Mouse (Mus musculus): ENCODE measurements around the gene Ahdc1.

The Ahdc1 gene

GRCm38 (mm10) chr4:133018263-133018798 is 7.3 kb downstream of the Ahdc1 start:
- H3K4me1 ChIP-seq (replicated peaks; ENCODE audit: low read depth, low read length) = peaks cover 95% of the 10 kb centered on the region
- H3K4me3 ChIP-seq (replicated peaks; ENCODE audit: low read length) = no peak overlapping the region
- TF ChIP-seq NANOG (IDR thresholded peaks at IDR 0.05; ENCODE audit: borderline replicate concordance, low read length) (no peak), POU5F1 (IDR thresholded peaks at IDR 0.05; ENCODE audit: borderline replicate concordance, low read length) (no peak), CTCF (conservative IDR thresholded peaks at IDR 0.05; ENCODE audit: low read length) (no peak)
- H3K36me3 ChIP-seq (ENCODE audit: insufficient read depth, low read length) = peaks cover 34% of the 10 kb centered on the region
- H3K9me3 ChIP-seq (ENCODE audit: low read length) = no peaks in the 10 kb centered on the region
- no peaks in the 10 kb centered on the region for H3K27me3 ChIP-seq (ENCODE audit: insufficient read depth, low read length)

GRCm38 (mm10) chr4:133020721-133021120 is 9.7 kb downstream of the Ahdc1 start:
- peaks cover 39% of the 10 kb centered on the region for H3K36me3 ChIP-seq (ENCODE audit: insufficient read depth, low read length)
- TF ChIP-seq POU5F1 (IDR thresholded peaks at IDR 0.05; ENCODE audit: borderline replicate concordance, low read length) (no peak), CTCF (conservative IDR thresholded peaks at IDR 0.05; ENCODE audit: low read length) (no peak), NANOG (IDR thresholded peaks at IDR 0.05; ENCODE audit: borderline replicate concordance, low read length) (no peak)
- H3K9me3 ChIP-seq (ENCODE audit: low read length) = no peaks in the 10 kb centered on the region
- peak overlapping the region; percentile 68 for H3K4me3 ChIP-seq (replicated peaks; ENCODE audit: low read length)
- no peaks in the 10 kb centered on the region for H3K27me3 ChIP-seq (ENCODE audit: insufficient read depth, low read length)
- peaks cover 96% of the 10 kb centered on the region for H3K4me1 ChIP-seq (replicated peaks; ENCODE audit: low read depth, low read length)

- no peaks in the 10 kb centered on the region for H3K9me3 ChIP-seq (ENCODE audit: low read length)
- TF ChIP-seq CTCF (conservative IDR thresholded peaks at IDR 0.05; ENCODE audit: low read length) (no peak), POU5F1 (IDR thresholded peaks at IDR 0.05; ENCODE audit: borderline replicate concordance, low read length) (no peak), NANOG (IDR thresholded peaks at IDR 0.05; ENCODE audit: borderline replicate concordance, low read length) (no peak)
- H3K4me3 ChIP-seq (replicated peaks; ENCODE audit: low read length) = peak overlapping the region; percentile 68
- no peaks in the 10 kb centered on the region for H3K27me3 ChIP-seq (ENCODE audit: insufficient read depth, low read length)
- H3K36me3 ChIP-seq (ENCODE audit: insufficient read depth, low read length) = peaks cover 44% of the 10 kb centered on the region
- peaks cover 96% of the 10 kb centered on the region for H3K4me1 ChIP-seq (replicated peaks; ENCODE audit: low read depth, low read length)
Observed at GRCm38 (mm10) chr4:133021181-133021671, 10.2 kb downstream of the Ahdc1 start.

GRCm38 (mm10) chr4:133022217-133022616 is 11.2 kb downstream of the Ahdc1 start:
- Histone ChIP-seq H3K36me3 (ENCODE audit: insufficient read depth, low read length) (peaks cover 43% of the 10 kb centered on the region), H3K9me3 (ENCODE audit: low read length) (no peaks in the 10 kb centered on the region), H3K27me3 (ENCODE audit: insufficient read depth, low read length) (no peaks in the 10 kb centered on the region), H3K4me3 (replicated peaks; ENCODE audit: low read length) (peak overlapping the region; percentile 68), H3K4me1 (replicated peaks; ENCODE audit: low read depth, low read length) (peaks cover 96% of the 10 kb centered on the region)
- TF ChIP-seq CTCF (conservative IDR thresholded peaks at IDR 0.05; ENCODE audit: low read length) = no peak
- TF ChIP-seq NANOG (IDR thresholded peaks at IDR 0.05; ENCODE audit: borderline replicate concordance, low read length) = no peak
- TF ChIP-seq POU5F1 (IDR thresholded peaks at IDR 0.05; ENCODE audit: borderline replicate concordance, low read length) = no peak

- no peaks in the 10 kb centered on the region for H3K9me3 ChIP-seq (ENCODE audit: low read length)
- peak overlapping the region; percentile 68 for H3K4me3 ChIP-seq (replicated peaks; ENCODE audit: low read length)
- H3K27me3 ChIP-seq (ENCODE audit: insufficient read depth, low read length) = no peaks in the 10 kb centered on the region
- peaks cover 97% of the 10 kb centered on the region for H3K4me1 ChIP-seq (replicated peaks; ENCODE audit: low read depth, low read length)
- H3K36me3 ChIP-seq (ENCODE audit: insufficient read depth, low read length) = peaks cover 38% of the 10 kb centered on the region
- TF ChIP-seq NANOG (IDR thresholded peaks at IDR 0.05; ENCODE audit: borderline replicate concordance, low read length) = no peak
- no peak for TF ChIP-seq CTCF (conservative IDR thresholded peaks at IDR 0.05; ENCODE audit: low read length)
- no peak for TF ChIP-seq POU5F1 (IDR thresholded peaks at IDR 0.05; ENCODE audit: borderline replicate concordance, low read length)
Observed at GRCm38 (mm10) chr4:133022954-133023635, 12.0 kb downstream of the Ahdc1 start.

GRCm38 (mm10) chr4:133023636-133024035 is 12.6 kb downstream of the Ahdc1 start:
- TF ChIP-seq CTCF (conservative IDR thresholded peaks at IDR 0.05; ENCODE audit: low read length) = no peak
- TF ChIP-seq NANOG (IDR thresholded peaks at IDR 0.05; ENCODE audit: borderline replicate concordance, low read length) = no peak
- no peak for TF ChIP-seq POU5F1 (IDR thresholded peaks at IDR 0.05; ENCODE audit: borderline replicate concordance, low read length)
- Histone ChIP-seq H3K36me3 (ENCODE audit: insufficient read depth, low read length) (peaks cover 37% of the 10 kb centered on the region), H3K9me3 (ENCODE audit: low read length) (no peaks in the 10 kb centered on the region), H3K4me3 (replicated peaks; ENCODE audit: low read length) (0 out of 2 replicates have a peak overlapping the region, but pooled peaks have one; percentile 68), H3K4me1 (replicated peaks; ENCODE audit: low read depth, low read length) (peaks cover 97% of the 10 kb centered on the region), H3K27me3 (ENCODE audit: insufficient read depth, low read length) (no peaks in the 10 kb centered on the region)

- TF ChIP-seq CTCF (conservative IDR thresholded peaks at IDR 0.05; ENCODE audit: low read length) (no peak), POU5F1 (IDR thresholded peaks at IDR 0.05; ENCODE audit: borderline replicate concordance, low read length) (no peak)
- Histone ChIP-seq H3K9me3 (ENCODE audit: low read length) (no peaks in the 10 kb centered on the region), H3K27me3 (ENCODE audit: insufficient read depth, low read length) (no peaks in the 10 kb centered on the region), H3K36me3 (ENCODE audit: insufficient read depth, low read length) (peaks cover 38% of the 10 kb centered on the region), H3K4me1 (replicated peaks; ENCODE audit: low read depth, low read length) (peaks cover 99% of the 10 kb centered on the region), H3K4me3 (replicated peaks; ENCODE audit: low read length) (peak overlapping the region; percentile 30)
Observed at GRCm38 (mm10) chr4:133024404-133024803, 13.3 kb downstream of the Ahdc1 start.

- H3K36me3 ChIP-seq (ENCODE audit: insufficient read depth, low read length) = peaks cover 38% of the 10 kb centered on the region
- peak overlapping the region; percentile 30; the same call in 1 of the 2 replicates for H3K4me3 ChIP-seq (replicated peaks; ENCODE audit: low read length)
- no peaks in the 10 kb centered on the region for H3K27me3 ChIP-seq (ENCODE audit: insufficient read depth, low read length)
- no peaks in the 10 kb centered on the region for H3K9me3 ChIP-seq (ENCODE audit: low read length)
- H3K4me1 ChIP-seq (replicated peaks; ENCODE audit: low read depth, low read length) = peaks cover 99% of the 10 kb centered on the region
- TF ChIP-seq CTCF (conservative IDR thresholded peaks at IDR 0.05; ENCODE audit: low read length) (no peak), POU5F1 (IDR thresholded peaks at IDR 0.05; ENCODE audit: borderline replicate concordance, low read length) (no peak), NANOG (IDR thresholded peaks at IDR 0.05; ENCODE audit: borderline replicate concordance, low read length) (no peak)
Observed at GRCm38 (mm10) chr4:133024969-133025685, 14.1 kb downstream of the Ahdc1 start.

Measured in E14TG2a.4 (cell line).